Mouse (Mus musculus): ENCODE results near the gene Peg3.

Peg3 gene

DNA sequence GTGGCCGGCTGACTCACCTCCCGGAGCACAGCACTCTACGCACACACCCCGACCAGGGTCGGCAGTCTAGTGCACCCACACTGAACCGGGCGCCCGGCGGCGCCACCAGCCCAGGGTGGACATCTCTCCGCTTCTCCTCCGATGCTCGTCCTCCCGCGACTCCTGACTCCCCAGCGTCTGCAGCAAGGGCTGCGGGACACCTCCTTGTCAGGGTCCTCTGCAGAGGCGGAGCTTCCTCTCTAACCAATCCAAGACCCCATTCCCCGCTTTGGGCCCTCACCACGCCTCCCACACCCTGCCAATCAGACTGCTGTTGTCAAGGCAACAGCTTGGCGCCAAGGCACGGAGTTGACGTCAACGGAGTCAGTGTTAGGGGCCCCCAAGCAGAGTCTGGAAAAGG, at the start of gene Peg3, which contains the start of gene Usp29:
TSS of gene Peg3 (minus strand) at position 191 of the 400 bp plus-strand sequence.
TSS of gene Usp29 (plus strand) at position 338 of the 400 bp plus-strand sequence.
- 47% methylated on average over 24 of the region's 24 CpGs for WGBS

DNA sequence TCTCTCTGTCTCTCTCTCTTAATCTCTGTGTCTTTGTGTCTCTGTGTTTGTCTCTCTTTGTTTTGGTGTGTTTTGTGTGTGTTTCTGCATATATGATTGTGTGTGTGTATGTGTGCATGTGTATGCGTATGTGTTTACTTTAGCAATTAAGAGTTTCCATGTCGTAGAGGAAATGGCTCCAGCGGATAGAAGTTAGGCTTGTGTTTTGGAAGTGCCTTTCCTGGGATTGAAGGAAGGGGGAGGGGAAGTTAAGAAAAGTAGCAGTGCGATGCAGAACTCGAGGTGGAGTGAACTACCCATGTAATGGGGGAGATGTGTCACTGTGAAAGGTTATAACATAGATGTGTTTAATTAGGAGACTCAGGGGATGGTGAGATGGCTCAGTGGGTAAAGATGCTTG, 48.9 kb upstream of the Peg3 start:
- 79% methylated on average over 5 of the region's 5 CpGs for WGBS

DNA sequence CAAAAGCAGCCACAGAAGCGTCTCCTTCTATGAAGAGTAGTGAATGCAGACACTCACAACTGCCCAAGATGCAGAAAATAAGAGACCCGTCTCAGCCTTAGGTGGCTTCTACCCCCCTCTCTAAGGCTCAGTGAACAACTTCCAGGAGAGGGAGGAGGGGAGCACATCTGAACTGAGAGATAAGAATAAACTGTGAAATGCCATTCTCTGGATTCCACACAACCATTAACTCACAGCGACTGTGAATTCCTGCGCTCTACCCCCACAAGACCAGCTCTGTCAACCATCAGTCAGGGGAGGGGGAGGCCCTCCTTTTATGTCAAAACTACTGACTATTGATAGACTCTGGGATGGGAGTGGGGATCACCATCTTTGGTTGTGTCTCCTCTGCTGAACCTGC, 47.5 kb upstream of the Peg3 start:
- WGBS = 43% methylated on average over 4 of the region's 4 CpGs

DNA sequence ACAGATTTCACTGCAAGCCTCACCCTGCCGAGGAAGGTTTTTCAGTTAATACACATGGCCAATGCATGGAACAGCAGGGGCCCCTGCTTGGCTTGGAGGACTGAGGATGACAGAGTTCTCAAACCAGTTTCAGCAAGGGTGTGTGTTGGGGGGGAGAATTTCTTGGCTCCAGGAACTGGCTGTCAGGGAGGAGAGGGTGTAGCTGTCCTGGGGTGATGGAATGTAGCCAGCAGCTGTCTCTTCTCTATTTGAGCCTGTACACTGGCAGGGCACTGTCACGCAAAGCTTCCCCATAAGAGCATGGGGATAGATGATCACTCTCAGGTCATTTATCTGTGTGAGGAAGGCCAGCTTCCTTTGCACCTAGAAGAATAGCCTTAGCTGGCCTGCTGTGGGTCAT, 46.9 kb upstream of the Peg3 start:
- 62% methylated on average over 2 of the region's 2 CpGs for WGBS

- 55% methylated on average over 10 of the region's 10 CpGs for WGBS
Observed at GRCm38 (mm10) chr7:6776314-6777059, 46.3 kb upstream of the Peg3 start.

- 86% methylated on average over 11 of the region's 11 CpGs for WGBS
Observed at GRCm38 (mm10) chr7:6773865-6774413, 43.7 kb upstream of the Peg3 start.

GRCm38 (mm10) chr7:6770286-6770685, 40.1 kb upstream of the Peg3 start:
- 46% methylated on average over 8 of the region's 8 CpGs for WGBS

GRCm38 (mm10) chr7:6765240-6765639, 35.0 kb upstream of the Peg3 start:
- 39% methylated on average over 5 of the region's 5 CpGs for WGBS

DNA sequence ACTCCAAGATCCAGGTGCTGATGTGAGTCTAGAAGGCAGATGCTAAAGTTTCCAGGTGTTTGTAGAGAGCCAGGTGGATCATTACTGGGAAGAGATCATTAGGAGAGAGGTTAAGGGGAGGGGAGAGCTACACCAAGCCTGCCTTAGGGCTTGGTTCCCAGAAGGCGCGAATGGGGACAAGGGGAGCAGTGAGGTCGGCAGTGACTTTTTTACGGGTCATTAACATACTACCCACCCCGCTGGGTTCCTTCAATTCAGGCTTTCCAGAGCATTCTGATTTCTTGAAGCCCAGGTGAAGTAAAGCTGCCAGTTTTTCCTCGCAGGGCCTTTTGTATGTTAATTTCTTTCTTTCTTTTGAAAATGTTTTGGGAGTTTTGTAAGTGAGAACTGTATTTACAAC, 29.9 kb upstream of the Peg3 start:
- WGBS = 54% methylated on average over 6 of the region's 6 CpGs

GRCm38 (mm10) chr7:6759698-6760097, 29.5 kb upstream of the Peg3 start:
- 81% methylated on average over 12 of the region's 12 CpGs for WGBS

- WGBS = 85% methylated on average over 4 of the region's 4 CpGs
Observed at GRCm38 (mm10) chr7:6756777-6757291, 26.6 kb upstream of the Peg3 start.

DNA sequence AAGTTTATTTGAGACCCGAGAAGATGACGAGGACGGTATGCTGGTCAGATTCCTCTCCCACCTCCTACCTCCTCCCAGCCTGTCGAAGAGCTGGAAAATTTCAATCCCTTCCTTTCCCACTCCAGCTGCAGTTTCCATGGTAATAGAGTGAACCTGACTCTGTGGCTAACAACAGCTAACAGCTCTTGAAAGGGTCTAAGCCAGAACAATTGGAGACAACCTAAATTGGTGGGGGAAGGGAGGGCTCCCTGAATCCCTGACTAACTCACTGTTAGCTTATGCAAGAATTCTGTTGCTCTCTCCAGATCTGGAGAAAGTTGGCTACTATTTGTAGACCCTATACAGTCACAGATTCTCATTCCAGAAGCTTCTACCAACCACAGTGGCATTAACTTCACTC, 23.2 kb upstream of the Peg3 start:
- 33% methylated on average over 4 of the region's 4 CpGs for whole genome bisulfite sequencing

- 65% methylated on average over 7 of the region's 7 CpGs for WGBS
Observed at GRCm38 (mm10) chr7:6749196-6749595, 19.0 kb upstream of the Peg3 start.

DNA sequence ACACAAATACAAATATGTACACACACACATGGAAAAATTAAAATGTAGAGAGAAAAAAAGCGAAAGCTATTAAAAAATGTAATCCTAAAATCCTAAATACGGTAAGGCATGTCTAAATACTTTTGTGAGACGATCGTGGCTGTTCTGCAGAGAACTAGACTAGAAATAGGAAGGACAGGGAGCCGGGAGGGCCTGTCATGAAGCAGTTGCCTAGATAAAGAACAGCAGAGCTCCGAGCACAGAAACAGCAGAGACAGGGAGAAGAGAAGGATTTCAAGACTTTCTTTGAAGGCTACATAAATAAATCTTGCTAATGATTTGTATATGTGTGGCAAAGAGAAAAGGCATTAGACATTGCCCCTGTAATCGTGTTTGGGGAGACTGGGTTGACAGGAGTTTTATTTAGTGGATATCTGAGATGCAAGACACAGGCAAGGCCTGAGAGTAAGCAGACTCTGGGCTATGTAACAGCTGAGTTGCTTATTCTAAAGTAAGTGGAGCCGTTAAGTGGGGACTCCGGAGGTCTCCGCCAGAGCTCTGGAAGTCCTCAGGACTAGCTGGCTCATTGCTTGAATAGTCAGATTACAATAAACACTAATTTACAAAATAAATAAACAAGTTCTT, 14.2 kb upstream of the Peg3 start:
- 75% methylated on average over 10 of the region's 10 CpGs for WGBS

- WGBS = 57% methylated on average over 1 of the region's 1 CpGs
Observed at GRCm38 (mm10) chr7:6736060-6736459, 5.8 kb upstream of the Peg3 start.

DNA sequence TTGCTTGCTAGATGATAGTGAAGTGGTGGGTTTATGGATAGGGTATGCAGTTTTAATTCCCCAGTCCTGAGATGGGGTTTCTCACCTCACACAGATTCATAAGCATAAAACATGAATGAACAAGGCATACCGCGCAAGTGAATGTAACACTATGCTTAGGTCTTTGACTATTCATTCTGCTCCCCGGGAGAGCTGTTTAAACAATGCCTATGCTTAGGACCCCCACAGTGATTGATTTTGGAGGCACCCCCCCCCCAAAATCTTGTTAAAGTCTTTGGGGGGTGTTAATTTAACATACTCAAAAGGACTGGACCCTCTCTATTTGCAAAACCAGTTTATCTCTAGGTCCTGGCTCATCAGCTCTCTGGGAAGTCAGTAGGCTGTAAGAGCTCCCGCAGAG, 1.7 kb upstream of the Peg3 start:
- 50% methylated on average over 4 of the region's 4 CpGs for WGBS

GRCm38 (mm10) chr7:6731373-6731772, 1.1 kb upstream of the Peg3 start:
- WGBS = 45% methylated on average over 3 of the region's 3 CpGs

- 57% methylated on average over 15 of the region's 15 CpGs for WGBS
Observed at GRCm38 (mm10) chr7:6730801-6731200, 570 bp upstream of the Peg3 start.

DNA sequence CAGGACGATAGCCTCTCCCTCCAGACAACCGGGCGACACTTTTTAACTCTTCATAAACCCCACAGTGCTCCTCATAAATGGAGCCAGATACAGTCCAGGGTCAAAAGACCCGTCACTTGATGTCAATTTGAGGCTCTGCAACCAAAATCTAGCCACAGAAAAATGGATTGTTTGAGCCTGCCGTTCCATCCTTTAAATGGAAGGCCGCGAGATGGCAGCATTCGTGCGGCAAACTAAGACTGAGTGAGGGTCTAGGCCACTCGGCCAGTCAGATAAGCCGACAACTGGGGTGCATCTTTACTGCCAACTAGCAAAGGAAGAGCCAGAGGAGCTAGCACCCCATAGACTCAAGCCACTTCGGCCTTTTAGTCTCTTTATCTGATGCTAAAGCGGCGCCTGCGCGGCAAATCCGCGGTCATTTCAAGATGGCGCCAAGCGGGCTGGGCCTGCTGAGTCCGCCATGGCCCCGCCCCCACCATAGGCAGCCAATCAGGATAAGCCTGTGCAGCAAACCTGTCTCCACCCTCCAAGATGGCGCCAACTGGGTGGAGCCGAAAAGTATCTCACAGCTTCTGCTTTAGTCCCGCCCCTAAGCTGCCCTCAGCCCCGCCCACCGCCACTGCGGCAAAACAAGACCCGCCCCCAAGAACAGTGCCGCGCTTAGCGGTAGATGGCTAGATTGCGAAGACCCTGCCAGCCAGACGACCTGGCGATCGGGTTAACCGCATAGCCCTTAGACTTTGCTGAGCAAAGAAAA, 992 bp downstream of the Peg3 start:
- WGBS = 44% methylated on average over 37 of the region's 37 CpGs

- 52% methylated on average over 19 of the region's 19 CpGs for WGBS
Observed at GRCm38 (mm10) chr7:6728263-6728931, 1.8 kb downstream of the Peg3 start.

- 56% methylated on average over 19 of the region's 19 CpGs for WGBS
Observed at GRCm38 (mm10) chr7:6727351-6728121, 2.7 kb downstream of the Peg3 start.

Measured in cerebral cortex, adult 2 months (tissue).